Mouse (Mus musculus): ENCODE measurements around the gene Dnm3.

Gene Dnm3

GRCm38 (mm10) chr1:162020766-162021165 lies 457.1 kb downstream of the Dnm3 start:
- DNase-seq (ENCODE audit: low spot score in 2 of 2) = no peak

GRCm38 (mm10) chr1:162020303-162020731 lies 457.5 kb downstream of the Dnm3 start:
- no peak for DNase-seq (ENCODE audit: low spot score in 2 of 2)

GRCm38 (mm10) chr1:162018601-162018977 lies 459.2 kb downstream of the Dnm3 start:
- DNase-seq (ENCODE audit: low spot score in 2 of 2) = no peak

GRCm38 (mm10) chr1:162017975-162018600 lies 459.7 kb downstream of the Dnm3 start:
- DNase-seq (ENCODE audit: low spot score in 2 of 2) = no peak

- no peak for DNase-seq (ENCODE audit: low spot score in 2 of 2)
Observed at GRCm38 (mm10) chr1:162016982-162017381, 460.9 kb downstream of the Dnm3 start.

- DNase-seq (ENCODE audit: low spot score in 2 of 2) = no peak
Observed at GRCm38 (mm10) chr1:162015247-162015862, 462.5 kb downstream of the Dnm3 start.

- no peak for DNase-seq (ENCODE audit: low spot score in 2 of 2)
Observed at GRCm38 (mm10) chr1:162013561-162013960, 464.3 kb downstream of the Dnm3 start.

GRCm38 (mm10) chr1:162011523-162012245 lies 466.1 kb downstream of the Dnm3 start:
- DNase-seq (ENCODE audit: low spot score in 2 of 2) = no peak

- no peak for DNase-seq (ENCODE audit: low spot score in 2 of 2)
Observed at GRCm38 (mm10) chr1:162009086-162009485, 468.7 kb downstream of the Dnm3 start.

GRCm38 (mm10) chr1:162008631-162009067 lies 469.2 kb downstream of the Dnm3 start:
- no peak for DNase-seq (ENCODE audit: low spot score in 2 of 2)

GRCm38 (mm10) chr1:162008208-162008607 lies 469.6 kb downstream of the Dnm3 start:
- DNase-seq (ENCODE audit: low spot score in 2 of 2) = no peak

GRCm38 (mm10) chr1:162006109-162006508 lies 471.7 kb downstream of the Dnm3 start:
- no peak for DNase-seq (ENCODE audit: low spot score in 2 of 2)

GRCm38 (mm10) chr1:162004821-162005770 lies 472.7 kb downstream of the Dnm3 start:
- DNase-seq (ENCODE audit: low spot score in 2 of 2) = peak in 1 of 2 experiments; percentile 35

- no peak for DNase-seq (ENCODE audit: low spot score in 2 of 2)
Observed at GRCm38 (mm10) chr1:162004518-162004780, 473.4 kb downstream of the Dnm3 start.

GRCm38 (mm10) chr1:162003729-162004517 lies 473.9 kb downstream of the Dnm3 start:
- DNase-seq (ENCODE audit: low spot score in 2 of 2) = no peak

- DNase-seq (ENCODE audit: low spot score in 2 of 2) = no peak
Observed at GRCm38 (mm10) chr1:162001328-162001727, 476.5 kb downstream of the Dnm3 start.

GRCm38 (mm10) chr1:161999882-162000371 lies 477.9 kb downstream of the Dnm3 start:
- DNase-seq (ENCODE audit: low spot score in 2 of 2) = peak; percentile 20 to 21

- DNase-seq (ENCODE audit: low spot score in 2 of 2) = no peak
Observed at GRCm38 (mm10) chr1:161999338-161999737, 478.5 kb downstream of the Dnm3 start.

GRCm38 (mm10) chr1:161998781-161999180 lies 479.1 kb downstream of the Dnm3 start:
- DNase-seq (ENCODE audit: low spot score in 2 of 2) = no peak

GRCm38 (mm10) chr1:161992389-161992788 lies 485.4 kb downstream of the Dnm3 start:
- no peak for DNase-seq (ENCODE audit: low spot score in 2 of 2)

- DNase-seq (ENCODE audit: low spot score in 2 of 2) = no peak
Observed at GRCm38 (mm10) chr1:161991846-161992245, 486.0 kb downstream of the Dnm3 start.

Measured in spleen, postnatal 10 days (tissue).